Mouse (Mus musculus): ENCODE measurements around the gene Phxr2. TPM values are rescaled to one million over a fixed set of nuclear protein-coding genes. Genes with fewer than 3 reads are reported as not detected.

Phxr2 gene
- polyA plus RNA-seq, 1 experiment = not detected

GRCm38 (mm10) chr10:99106703-99107631 lies 19.2 kb downstream of the Phxr2 start, which contains the start of gene Poc1b:
Gene Poc1b (plus strand): TSS chr10:99107036.
- no peaks in the 10 kb centered on the region for H3K27me3 ChIP-seq (ENCODE audit: control insufficient read depth, insufficient read depth, insufficient read length)
- TF ChIP-seq MAX (IDR thresholded peaks at IDR 0.05) (peak; percentile 67), CTCF (IDR thresholded peaks at IDR 0.05; ENCODE audit: control insufficient read depth, insufficient read depth, insufficient read length) (no peak)

GRCm38 (mm10) chr10:99106311-99106702 lies 19.8 kb downstream of the Phxr2 start:
- no peaks in the 10 kb centered on the region for H3K27me3 ChIP-seq (ENCODE audit: control insufficient read depth, insufficient read depth, insufficient read length)
- H3K79me2 ChIP-seq (ENCODE audit: control insufficient read depth, insufficient read depth) = peaks cover 31% of the 10 kb centered on the region
- H3ac ChIP-seq (ENCODE audit: control insufficient read depth, insufficient read length, low read depth) = peak overlapping the region; percentile 93
- H3K4me3 ChIP-seq (ENCODE audit: insufficient read depth, poor library complexity, severe bottlenecking) = peak overlapping the region; percentile 90
- peaks cover 23% of the 10 kb centered on the region for H3K36me3 ChIP-seq (ENCODE audit: control insufficient read depth, insufficient read depth)
- peaks cover 14% of the 10 kb centered on the region for H3K79me3 ChIP-seq (ENCODE audit: low read depth)
- TF ChIP-seq FOSL1 (IDR thresholded peaks at IDR 0.05; ENCODE audit: insufficient read depth, low read length, poor library complexity, severe bottlenecking) = no peak
- no peak for TF ChIP-seq CTCF (IDR thresholded peaks at IDR 0.05; ENCODE audit: control insufficient read depth, insufficient read depth, insufficient read length)
- no peak for TF ChIP-seq MYOD1 (IDR thresholded peaks at IDR 0.05; ENCODE audit: control insufficient read depth, insufficient read length, low read depth)
- no peak for TF ChIP-seq MAX (IDR thresholded peaks at IDR 0.05)
- no peak for TF ChIP-seq CEBPB (IDR thresholded peaks at IDR 0.05; ENCODE audit: low read depth)
- no peak for TF ChIP-seq USF1 (IDR thresholded peaks at IDR 0.05; ENCODE audit: low read depth)
- TF ChIP-seq MYOG (IDR thresholded peaks at IDR 0.05; ENCODE audit: control insufficient read depth, extremely low read depth, insufficient read length) = no peak

More at GRCm38 (mm10) chr10:99106703-99107631, 19.2 kb downstream of the Phxr2 start, which contains the start of gene Poc1b:
- H3K79me3 ChIP-seq (ENCODE audit: low read depth) = peaks cover 17% of the 10 kb centered on the region
- peak within 1 kb of the TSS; percentile 90 for H3K4me3 ChIP-seq (ENCODE audit: insufficient read depth, poor library complexity, severe bottlenecking)
- peak within 1 kb of the TSS; percentile 93 for H3ac ChIP-seq (ENCODE audit: control insufficient read depth, insufficient read length, low read depth)
- peaks cover 23% of the 10 kb centered on the region for H3K36me3 ChIP-seq (ENCODE audit: control insufficient read depth, insufficient read depth)
- peaks cover 37% of the 10 kb centered on the region for H3K79me2 ChIP-seq (ENCODE audit: control insufficient read depth, insufficient read depth)

- H3K79me2 ChIP-seq (ENCODE audit: control insufficient read depth, insufficient read depth) = peaks cover 24% of the 10 kb centered on the region
- peaks cover 13% of the 10 kb centered on the region for H3K79me3 ChIP-seq (ENCODE audit: low read depth)
- peaks cover 19% of the 10 kb centered on the region for H3K36me3 ChIP-seq (ENCODE audit: control insufficient read depth, insufficient read depth)
- no peak overlapping the region for H3K4me3 ChIP-seq (ENCODE audit: insufficient read depth, poor library complexity, severe bottlenecking)
- H3ac ChIP-seq (ENCODE audit: control insufficient read depth, insufficient read length, low read depth) = no peak overlapping the region
- H3K27me3 ChIP-seq (ENCODE audit: control insufficient read depth, insufficient read depth, insufficient read length) = no peaks in the 10 kb centered on the region
- no peak for TF ChIP-seq CEBPB (IDR thresholded peaks at IDR 0.05; ENCODE audit: low read depth)
- TF ChIP-seq USF1 (IDR thresholded peaks at IDR 0.05; ENCODE audit: low read depth) = no peak
These were observed 20.6 kb downstream of the Phxr2 start for GRCm38 (mm10) chr10:99105522-99105921.

GRCm38 (mm10) chr10:99097374-99097773 lies 28.8 kb downstream of the Phxr2 start:
- Histone ChIP-seq H3K79me3 (ENCODE audit: low read depth) (no peaks in the 10 kb centered on the region), H3K36me3 (ENCODE audit: control insufficient read depth, insufficient read depth) (no peaks in the 10 kb centered on the region)
- no peak for TF ChIP-seq FOSL1 (IDR thresholded peaks at IDR 0.05; ENCODE audit: insufficient read depth, low read length, poor library complexity, severe bottlenecking)
- TF ChIP-seq CEBPB (IDR thresholded peaks at IDR 0.05; ENCODE audit: low read depth) = no peak
- no peak for TF ChIP-seq MYOG (IDR thresholded peaks at IDR 0.05; ENCODE audit: control insufficient read depth, extremely low read depth, insufficient read length)
- no peak for TF ChIP-seq MAX (IDR thresholded peaks at IDR 0.05)
- no peak for TF ChIP-seq CTCF (IDR thresholded peaks at IDR 0.05; ENCODE audit: control insufficient read depth, insufficient read depth, insufficient read length)
- no peak for TF ChIP-seq USF1 (IDR thresholded peaks at IDR 0.05; ENCODE audit: low read depth)
- no peak for TF ChIP-seq MYOD1 (IDR thresholded peaks at IDR 0.05; ENCODE audit: control insufficient read depth, insufficient read length, low read depth)

GRCm38 (mm10) chr10:99095114-99095513 lies 31.0 kb downstream of the Phxr2 start:
- no peak overlapping the region for H3ac ChIP-seq (ENCODE audit: control insufficient read depth, insufficient read length, low read depth)
- TF ChIP-seq FOSL1 (IDR thresholded peaks at IDR 0.05; ENCODE audit: insufficient read depth, low read length, poor library complexity, severe bottlenecking) (no peak), MYOD1 (IDR thresholded peaks at IDR 0.05; ENCODE audit: control insufficient read depth, insufficient read length, low read depth) (no peak), USF1 (IDR thresholded peaks at IDR 0.05; ENCODE audit: low read depth) (no peak), MAX (IDR thresholded peaks at IDR 0.05) (no peak), MYOG (IDR thresholded peaks at IDR 0.05; ENCODE audit: control insufficient read depth, extremely low read depth, insufficient read length) (no peak), CEBPB (IDR thresholded peaks at IDR 0.05; ENCODE audit: low read depth) (no peak), CTCF (IDR thresholded peaks at IDR 0.05; ENCODE audit: control insufficient read depth, insufficient read depth, insufficient read length) (no peak)
- no peak overlapping the region for H3K4me3 ChIP-seq (ENCODE audit: insufficient read depth, poor library complexity, severe bottlenecking)
- no peaks in the 10 kb centered on the region for H3K36me3 ChIP-seq (ENCODE audit: control insufficient read depth, insufficient read depth)
- H3K79me2 ChIP-seq (ENCODE audit: control insufficient read depth, insufficient read depth) = no peaks in the 10 kb centered on the region
- H3K79me3 ChIP-seq (ENCODE audit: low read depth) = no peaks in the 10 kb centered on the region
- no peaks in the 10 kb centered on the region for H3K27me3 ChIP-seq (ENCODE audit: control insufficient read depth, insufficient read depth, insufficient read length)

More at GRCm38 (mm10) chr10:99097374-99097773, 28.8 kb downstream of the Phxr2 start:
- H3ac ChIP-seq (ENCODE audit: control insufficient read depth, insufficient read length, low read depth) = no peak overlapping the region
- no peak overlapping the region for H3K4me3 ChIP-seq (ENCODE audit: insufficient read depth, poor library complexity, severe bottlenecking)
- H3K79me2 ChIP-seq (ENCODE audit: control insufficient read depth, insufficient read depth) = no peaks in the 10 kb centered on the region
- no peaks in the 10 kb centered on the region for H3K27me3 ChIP-seq (ENCODE audit: control insufficient read depth, insufficient read depth, insufficient read length)

- H3K36me3 ChIP-seq (ENCODE audit: control insufficient read depth, insufficient read depth) = no peaks in the 10 kb centered on the region
- H3ac ChIP-seq (ENCODE audit: control insufficient read depth, insufficient read length, low read depth) = no peak overlapping the region
- no peaks in the 10 kb centered on the region for H3K79me2 ChIP-seq (ENCODE audit: control insufficient read depth, insufficient read depth)
- H3K4me3 ChIP-seq (ENCODE audit: insufficient read depth, poor library complexity, severe bottlenecking) = no peak overlapping the region
- H3K79me3 ChIP-seq (ENCODE audit: low read depth) = no peaks in the 10 kb centered on the region
- no peaks in the 10 kb centered on the region for H3K27me3 ChIP-seq (ENCODE audit: control insufficient read depth, insufficient read depth, insufficient read length)
- TF ChIP-seq CTCF (IDR thresholded peaks at IDR 0.05; ENCODE audit: control insufficient read depth, insufficient read depth, insufficient read length) = no peak
- TF ChIP-seq MYOD1 (IDR thresholded peaks at IDR 0.05; ENCODE audit: control insufficient read depth, insufficient read length, low read depth) = no peak
- TF ChIP-seq MYOG (IDR thresholded peaks at IDR 0.05; ENCODE audit: control insufficient read depth, extremely low read depth, insufficient read length) = no peak
- TF ChIP-seq FOSL1 (IDR thresholded peaks at IDR 0.05; ENCODE audit: insufficient read depth, low read length, poor library complexity, severe bottlenecking) = no peak
- TF ChIP-seq CEBPB (IDR thresholded peaks at IDR 0.05; ENCODE audit: low read depth) = no peak
- no peak for TF ChIP-seq USF1 (IDR thresholded peaks at IDR 0.05; ENCODE audit: low read depth)
- no peak for TF ChIP-seq MAX (IDR thresholded peaks at IDR 0.05)
These were observed 32.8 kb downstream of the Phxr2 start for GRCm38 (mm10) chr10:99093364-99093763.

All from C2C12 (cell line).